Mouse (Mus musculus) neural tube, embryonic 15.5 days (tissue): ENCODE results near the gene Ergic1. TPM values are rescaled to one million over a fixed set of nuclear protein-coding genes. Genes with fewer than 3 reads are reported as not detected.

ENCODE experiments used
- ATAC-seq: fragments of 200-750 bp; cut with Nextera tagmentation; 2 replicates; pipeline ENCODE4 v1.8.0; 2017; ENCODE audit warnings: mild to moderate bottlenecking, moderate TSS enrichment, moderate library complexity; ENCODE audit not compliant: low FRiP score
- H3K27ac ChIP-seq: fragments of 300-500 bp; sonication (generic); replicated peaks from 2 replicates; pipeline ENCODE4 v1.5.1; 2015; ENCODE audit warnings: mild to moderate bottlenecking, inconsistent platforms
- H3K27me3 ChIP-seq: fragments of 300-500 bp; sonication (generic); replicated peaks from 2 replicates; pipeline ENCODE4 v1.6.1; 2015; ENCODE audit warnings: inconsistent platforms
- H3K36me3 ChIP-seq: fragments of 300-500 bp; sonication (generic); 2 replicates; pipeline ENCODE4 v1.6.1; 2015; ENCODE audit warnings: inconsistent platforms
- H3K4me1 ChIP-seq: fragments of 300-500 bp; sonication (generic); 2 replicates; pipeline ENCODE4 v1.6.1; 2015; ENCODE audit warnings: inconsistent platforms
- H3K4me2 ChIP-seq: fragments of 300-500 bp; sonication (generic); 2 replicates; pipeline ENCODE4 v1.6.1; 2015; ENCODE audit warnings: inconsistent platforms, mild to moderate bottlenecking, moderate library complexity
- H3K4me3 ChIP-seq: fragments of 300-500 bp; sonication (generic); replicated peaks from 2 replicates; pipeline ENCODE4 v1.5.1; 2015; ENCODE audit warnings: mild to moderate bottlenecking, inconsistent platforms
- H3K9ac ChIP-seq: fragments of 300-500 bp; sonication (generic); replicated peaks from 2 replicates; pipeline ENCODE4 v1.6.1; 2015; ENCODE audit warnings: mild to moderate bottlenecking, inconsistent platforms
- H3K9me3 ChIP-seq: fragments of 300-500 bp; sonication (generic); replicated peaks from 2 replicates; pipeline ENCODE4 v1.6.1; 2016; ENCODE audit warnings: inconsistent platforms
- WGBS: fragments of 180-500 bp; shearing (Covaris S2); methylation state at CpG from one replicate; pipeline ENCODE4 v1.1.7; 2015; ENCODE audit warnings: mixed read lengths; 5-methylcytosine and 5-hydroxymethylcytosine counted together
- polyA plus RNA-seq: library from polyadenylated mRNA; unstranded; fragments of >200 nt; fragmentation: Nextera tagmentation; extraction: Ambion mirVana; gene quantifications from 2 replicates; pipeline ENCODE4 v1.2.1, GENCODE M21; 2015

Ergic1 gene
- polyA plus RNA-seq, 1 experiment from 2014 or later = 89.7 TPM

DNA sequence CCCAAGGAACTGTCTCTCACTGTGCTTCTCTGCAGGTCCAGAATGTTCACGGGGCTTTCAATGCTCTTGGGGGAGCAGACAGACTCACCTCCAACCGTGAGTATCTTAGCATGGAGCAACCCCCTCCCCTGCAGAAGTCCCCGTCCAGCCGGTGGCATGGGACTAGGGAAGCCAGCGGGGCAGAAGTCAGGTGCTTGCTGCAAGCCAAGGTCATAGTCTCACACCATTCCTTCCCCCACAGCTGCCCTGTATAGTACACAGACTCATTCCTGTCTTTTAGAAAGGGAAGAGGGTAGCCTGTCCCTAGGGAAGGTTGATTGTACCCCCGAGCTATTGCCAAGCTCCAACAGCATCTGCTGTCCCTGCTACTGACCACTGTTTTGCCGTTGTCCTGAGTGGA is 74.7 kb downstream of the Ergic1 start:
- no peak overlapping the region for H3K27ac ChIP-seq
- no peak overlapping the region for H3K9ac ChIP-seq
- 83% methylated on average over 7 of the region's 7 CpGs for WGBS
- no peak for ATAC-seq
- H3K4me1 ChIP-seq = no peaks in the 10 kb centered on the region
- H3K4me3 ChIP-seq = no peak overlapping the region
- no peaks in the 10 kb centered on the region for H3K9me3 ChIP-seq
- no peak overlapping the region for H3K4me2 ChIP-seq
- H3K36me3 ChIP-seq = peaks cover 58% of the 10 kb centered on the region
- no peaks in the 10 kb centered on the region for H3K27me3 ChIP-seq

DNA sequence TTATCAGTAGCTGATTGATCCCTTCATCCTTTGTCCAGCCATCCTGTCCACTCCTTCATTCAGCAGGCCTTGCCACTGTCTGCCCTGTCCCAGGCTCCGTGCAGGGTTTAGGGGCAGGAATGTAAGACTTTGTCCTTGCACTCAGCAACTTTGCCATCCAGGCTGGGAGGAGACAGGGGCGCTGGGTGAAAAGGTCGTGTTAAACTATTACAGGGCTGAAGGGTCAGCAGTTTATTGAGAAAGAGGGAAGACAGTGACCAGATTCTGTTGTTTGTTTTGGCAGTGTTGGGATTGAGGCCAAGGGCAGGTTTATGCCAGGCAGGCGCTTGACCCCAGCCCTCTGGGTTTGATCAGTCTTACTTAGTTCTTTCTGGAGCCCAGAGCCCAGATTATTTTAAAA is 76.6 kb downstream of the Ergic1 start:
- Histone ChIP-seq H3K36me3 (peaks cover 64% of the 10 kb centered on the region), H3K4me1 (no peaks in the 10 kb centered on the region), H3K9me3 (no peaks in the 10 kb centered on the region), H3K4me3 (no peak overlapping the region), H3K27ac (no peak overlapping the region), H3K9ac (no peak overlapping the region), H3K27me3 (no peaks in the 10 kb centered on the region), H3K4me2 (no peak overlapping the region)
- WGBS = 69% methylated on average over 4 of the region's 4 CpGs
- ATAC-seq = no peak

GRCm38 (mm10) chr17:26638655-26639054 is 77.4 kb downstream of the Ergic1 start:
- no peak overlapping the region for H3K4me2 ChIP-seq
- no peaks in the 10 kb centered on the region for H3K9me3 ChIP-seq
- ATAC-seq = 0 out of 2 replicates have a peak, but pooled peaks have one; percentile 59
- H3K4me1 ChIP-seq = no peaks in the 10 kb centered on the region
- H3K36me3 ChIP-seq = peaks cover 69% of the 10 kb centered on the region
- H3K27ac ChIP-seq = no peak overlapping the region
- no peaks in the 10 kb centered on the region for H3K27me3 ChIP-seq
- WGBS = 25% methylated on average over 7 of the region's 7 CpGs
- no peak overlapping the region for H3K4me3 ChIP-seq
- H3K9ac ChIP-seq = no peak overlapping the region

DNA sequence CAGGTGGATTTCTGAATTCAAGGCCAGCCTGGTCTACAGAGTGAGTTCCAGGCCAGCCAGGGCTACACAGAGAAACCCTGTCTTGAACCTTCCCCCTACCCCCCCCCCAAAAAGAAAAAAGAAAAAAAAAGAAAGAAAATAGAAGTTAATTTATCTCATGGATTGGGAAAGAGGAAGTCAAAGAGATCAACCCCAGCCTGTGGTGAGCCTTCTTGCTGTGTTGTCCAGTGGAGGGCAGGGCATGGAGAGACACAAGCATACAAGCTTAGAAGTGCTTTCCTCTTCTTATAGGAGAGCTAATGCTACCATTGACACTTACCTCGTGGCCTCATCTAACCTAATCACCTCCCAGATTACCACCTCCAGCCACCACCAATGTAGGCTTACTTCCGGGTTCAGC is 78.5 kb downstream of the Ergic1 start:
- Histone ChIP-seq H3K36me3 (peaks cover 70% of the 10 kb centered on the region), H3K4me1 (peaks cover 8% of the 10 kb centered on the region), H3K27ac (no peak overlapping the region), H3K4me3 (no peak overlapping the region), H3K4me2 (no peak overlapping the region), H3K9ac (no peak overlapping the region), H3K27me3 (no peaks in the 10 kb centered on the region), H3K9me3 (no peaks in the 10 kb centered on the region)
- ATAC-seq = no peak
- 87% methylated on average over 2 of the region's 2 CpGs for WGBS

DNA sequence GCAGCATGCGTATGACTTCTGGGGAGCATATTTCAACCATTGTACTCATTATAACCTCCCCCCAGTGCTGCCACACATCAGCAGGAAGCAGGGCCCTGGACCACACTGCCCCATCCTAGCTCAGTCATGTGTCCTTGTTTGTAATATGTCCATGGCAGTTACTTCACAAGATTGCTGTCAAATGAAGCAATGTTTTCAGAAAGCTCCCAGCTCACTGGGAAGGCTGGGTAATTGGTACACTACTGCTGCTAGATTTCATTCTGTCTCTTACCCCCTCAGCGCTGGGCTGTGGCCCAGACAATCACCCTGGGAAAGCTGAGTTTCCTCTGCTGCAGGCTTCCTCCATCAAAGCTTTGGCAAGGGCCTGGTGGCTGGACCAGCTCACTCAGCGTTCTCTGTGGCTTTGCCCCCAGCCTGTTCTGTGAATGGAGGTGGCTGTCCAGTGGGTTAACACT is 79.0 kb downstream of the Ergic1 start:
- 94% methylated on average over 3 of the region's 3 CpGs for WGBS

DNA sequence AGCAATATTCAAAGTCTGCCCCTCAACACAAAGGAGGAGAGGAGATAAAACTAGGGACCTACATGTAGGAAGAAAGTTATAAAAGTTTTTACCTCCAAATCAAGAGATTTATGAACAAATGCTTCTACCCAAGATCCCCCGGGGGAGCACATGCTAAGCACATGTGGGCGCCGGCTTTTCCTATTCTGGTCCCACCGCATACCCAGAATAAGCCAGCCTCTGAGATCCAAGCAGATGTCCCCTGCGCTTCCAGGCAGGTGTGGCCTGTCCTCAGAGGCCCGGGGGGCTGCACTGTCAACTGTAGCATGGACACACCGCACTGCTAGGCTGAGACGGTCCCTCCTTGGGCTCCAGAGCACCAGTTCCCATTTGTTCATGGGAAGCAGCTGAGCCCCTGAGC is 82.2 kb downstream of the Ergic1 start:
- ATAC-seq = no peak
- Histone ChIP-seq H3K27ac (no peak overlapping the region), H3K9me3 (no peaks in the 10 kb centered on the region), H3K9ac (no peak overlapping the region), H3K4me2 (no peak overlapping the region), H3K27me3 (no peaks in the 10 kb centered on the region), H3K4me1 (peaks cover 9% of the 10 kb centered on the region), H3K36me3 (peaks cover 81% of the 10 kb centered on the region), H3K4me3 (no peak overlapping the region)
- WGBS = 92% methylated on average over 8 of the region's 8 CpGs

More for the DNA sequence above, 79.0 kb downstream of the Ergic1 start:
- H3K27ac ChIP-seq = no peak overlapping the region
- no peak overlapping the region for H3K9ac ChIP-seq
- no peaks in the 10 kb centered on the region for H3K9me3 ChIP-seq
- peaks cover 70% of the 10 kb centered on the region for H3K36me3 ChIP-seq
- no peak overlapping the region for H3K4me2 ChIP-seq
- no peak overlapping the region for H3K4me3 ChIP-seq
- H3K4me1 ChIP-seq = peaks cover 9% of the 10 kb centered on the region
- ATAC-seq = no peak
- no peaks in the 10 kb centered on the region for H3K27me3 ChIP-seq

DNA sequence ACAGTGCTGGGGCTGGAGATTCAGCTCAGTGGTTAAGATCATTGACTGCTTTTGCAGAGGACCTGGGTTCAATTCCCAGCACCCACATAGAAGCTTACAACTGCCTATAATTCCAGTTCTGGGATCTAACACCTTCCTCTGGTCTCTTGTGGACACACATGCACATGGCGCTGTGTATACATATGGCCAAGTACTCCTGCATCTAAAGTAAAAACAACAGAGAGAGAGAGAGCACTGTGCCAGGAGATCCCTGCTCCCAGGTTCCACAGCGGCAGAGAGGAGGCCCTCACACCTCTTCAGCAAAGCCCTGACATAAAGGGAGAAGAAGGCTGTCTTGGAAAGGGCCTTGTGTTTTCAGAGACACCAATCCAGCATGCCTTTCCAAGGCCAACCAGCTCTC is 82.7 kb downstream of the Ergic1 start:
- no peak overlapping the region for H3K4me2 ChIP-seq
- no peak overlapping the region for H3K27ac ChIP-seq
- H3K4me3 ChIP-seq = no peak overlapping the region
- peaks cover 9% of the 10 kb centered on the region for H3K4me1 ChIP-seq
- H3K9me3 ChIP-seq = no peaks in the 10 kb centered on the region
- H3K27me3 ChIP-seq = no peaks in the 10 kb centered on the region
- 88% methylated on average over 2 of the region's 2 CpGs for WGBS
- no peak overlapping the region for H3K9ac ChIP-seq
- H3K36me3 ChIP-seq = peaks cover 83% of the 10 kb centered on the region
- no peak for ATAC-seq

DNA sequence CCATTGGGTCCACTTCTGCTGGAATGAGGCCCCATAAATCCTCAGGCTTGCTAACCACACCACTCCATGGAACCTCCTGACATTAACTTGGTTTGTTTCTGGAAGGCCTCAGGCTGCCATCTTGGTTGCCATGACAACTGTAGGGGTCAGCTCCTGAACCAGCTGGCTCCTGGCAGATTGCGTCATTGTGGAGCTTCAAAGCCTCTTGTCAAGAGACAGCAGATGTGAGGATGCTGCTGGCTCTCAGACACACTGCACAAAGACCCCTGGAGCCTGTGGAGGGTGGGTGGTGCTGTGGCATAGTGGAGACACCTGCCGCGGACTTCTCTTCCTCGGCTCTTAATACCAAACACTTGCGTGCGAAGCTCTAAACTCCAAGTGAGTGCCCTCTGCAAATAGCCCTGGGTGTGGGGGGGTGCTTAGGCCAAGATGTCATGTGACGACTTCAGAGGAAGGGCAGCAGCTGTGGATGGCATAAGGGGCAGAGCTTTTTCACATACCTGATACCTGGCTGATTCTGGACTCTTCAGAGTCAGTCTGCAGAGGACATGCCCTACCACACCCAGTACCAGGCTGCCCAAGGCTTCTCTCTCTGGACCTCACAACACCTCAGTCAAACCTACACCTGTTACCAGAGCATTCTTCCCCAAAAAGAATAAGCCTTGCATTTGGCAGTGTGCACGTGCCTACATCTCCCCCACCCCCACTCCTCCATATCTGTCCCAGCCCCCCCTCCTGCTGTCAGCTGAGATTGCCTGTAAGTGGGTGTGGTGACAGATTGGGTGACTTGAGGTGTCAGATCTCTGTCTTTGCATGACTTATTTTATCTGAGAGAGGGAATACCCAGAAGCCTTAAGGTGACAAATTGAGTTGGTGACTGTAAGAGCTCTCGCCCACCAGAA is 83.5 kb downstream of the Ergic1 start:
- Histone ChIP-seq H3K9me3 (no peaks in the 10 kb centered on the region), H3K27me3 (no peaks in the 10 kb centered on the region), H3K4me2 (no peak overlapping the region), H3K4me3 (no peak overlapping the region), H3K36me3 (peaks cover 82% of the 10 kb centered on the region), H3K27ac (no peak overlapping the region), H3K4me1 (peaks cover 9% of the 10 kb centered on the region), H3K9ac (no peak overlapping the region)
- no peak for ATAC-seq
- 33% methylated on average over 9 of the region's 9 CpGs for WGBS

GRCm38 (mm10) chr17:26645411-26645854 is 84.1 kb downstream of the Ergic1 start:
- no peak overlapping the region for H3K27ac ChIP-seq
- WGBS = 88% methylated on average over 8 of the region's 8 CpGs
- H3K4me1 ChIP-seq = peaks cover 9% of the 10 kb centered on the region
- H3K9ac ChIP-seq = no peak overlapping the region
- ATAC-seq = no peak
- H3K4me3 ChIP-seq = no peak overlapping the region
- H3K27me3 ChIP-seq = no peaks in the 10 kb centered on the region
- no peaks in the 10 kb centered on the region for H3K9me3 ChIP-seq
- H3K4me2 ChIP-seq = no peak overlapping the region
- H3K36me3 ChIP-seq = peaks cover 81% of the 10 kb centered on the region

DNA sequence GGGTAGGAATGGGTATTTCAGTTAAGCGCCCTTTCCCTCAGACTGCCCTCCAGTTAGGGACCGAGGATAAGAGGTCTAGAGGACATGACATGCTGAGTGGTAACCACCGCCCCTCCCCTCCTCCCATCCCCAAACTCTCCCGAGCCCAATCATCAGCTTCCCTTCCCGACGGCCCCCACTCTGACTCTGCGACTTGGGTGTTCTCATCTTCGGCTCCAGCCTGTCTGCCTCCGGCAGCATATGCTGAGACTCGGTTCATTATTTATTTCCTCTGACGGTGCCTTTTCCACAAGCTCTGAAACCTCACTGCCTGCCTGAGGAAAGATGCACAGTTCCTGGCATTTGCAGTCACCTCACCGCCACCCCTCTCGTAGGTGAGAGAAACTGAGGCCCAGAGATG is 86.0 kb downstream of the Ergic1 start:
- Histone ChIP-seq H3K9me3 (no peaks in the 10 kb centered on the region), H3K4me1 (peaks cover 9% of the 10 kb centered on the region), H3K27ac (no peak overlapping the region), H3K36me3 (peaks cover 65% of the 10 kb centered on the region), H3K9ac (no peak overlapping the region), H3K4me3 (no peak overlapping the region), H3K4me2 (no peak overlapping the region), H3K27me3 (no peaks in the 10 kb centered on the region)
- ATAC-seq = no peak
- WGBS = 83% methylated on average over 13 of the region's 13 CpGs

GRCm38 (mm10) chr17:26649565-26649964 is 88.3 kb downstream of the Ergic1 start:
- ATAC-seq = no peak
- H3K4me2 ChIP-seq = no peak overlapping the region
- no peaks in the 10 kb centered on the region for H3K27me3 ChIP-seq
- WGBS = 89% methylated on average over 4 of the region's 4 CpGs
- peaks cover 3% of the 10 kb centered on the region for H3K4me1 ChIP-seq
- H3K9me3 ChIP-seq = no peaks in the 10 kb centered on the region
- H3K4me3 ChIP-seq = no peak overlapping the region
- peaks cover 64% of the 10 kb centered on the region for H3K36me3 ChIP-seq
- H3K9ac ChIP-seq = 0 out of 2 replicates have a peak overlapping the region, but pooled peaks have one; percentile 3
- H3K27ac ChIP-seq = no peak overlapping the region
